Mouse (Mus musculus): ENCODE data around the gene C730034F03Rik. TPM values are rescaled to one million over a fixed set of nuclear protein-coding genes. Genes with fewer than 3 reads are reported as not detected.

Gene C730034F03Rik
- polyA plus RNA-seq, 1 experiment from 2014 or later = 3.1 TPM

- H3K27ac ChIP-seq (ENCODE audit: low read depth, low read length) = no peak overlapping the region
- H3K9ac ChIP-seq (ENCODE audit: low read depth, low read length) = no peak overlapping the region
- peaks cover 21% of the 10 kb centered on the region for H3K27me3 ChIP-seq (ENCODE audit: control insufficient read depth, insufficient read depth, low read length)
- H3K4me1 ChIP-seq (ENCODE audit: control insufficient read depth, insufficient read depth, low read length) = peaks cover 9% of the 10 kb centered on the region; the same call in 1 of the 2 replicates
- peak; percentile 80 for ATAC-seq (ENCODE audit: low FRiP score, low TSS enrichment)
- peak overlapping the region; percentile 50 for H3K4me3 ChIP-seq (ENCODE audit: low read length)
- peak overlapping the region; percentile 93 for H3K4me2 ChIP-seq (replicated peaks; ENCODE audit: low read depth, low read length)
- 4% methylated on average over 24 of the region's 24 CpGs for WGBS
- no peaks in the 10 kb centered on the region for H3K36me3 ChIP-seq (ENCODE audit: control insufficient read depth, insufficient read depth, low read length)
- no peaks in the 10 kb centered on the region for H3K9me3 ChIP-seq (ENCODE audit: control insufficient read depth, low read length)
Measured at GRCm38 (mm10) chr15:89452906-89453864, 23.8 kb downstream of the C730034F03Rik start.

DNA sequence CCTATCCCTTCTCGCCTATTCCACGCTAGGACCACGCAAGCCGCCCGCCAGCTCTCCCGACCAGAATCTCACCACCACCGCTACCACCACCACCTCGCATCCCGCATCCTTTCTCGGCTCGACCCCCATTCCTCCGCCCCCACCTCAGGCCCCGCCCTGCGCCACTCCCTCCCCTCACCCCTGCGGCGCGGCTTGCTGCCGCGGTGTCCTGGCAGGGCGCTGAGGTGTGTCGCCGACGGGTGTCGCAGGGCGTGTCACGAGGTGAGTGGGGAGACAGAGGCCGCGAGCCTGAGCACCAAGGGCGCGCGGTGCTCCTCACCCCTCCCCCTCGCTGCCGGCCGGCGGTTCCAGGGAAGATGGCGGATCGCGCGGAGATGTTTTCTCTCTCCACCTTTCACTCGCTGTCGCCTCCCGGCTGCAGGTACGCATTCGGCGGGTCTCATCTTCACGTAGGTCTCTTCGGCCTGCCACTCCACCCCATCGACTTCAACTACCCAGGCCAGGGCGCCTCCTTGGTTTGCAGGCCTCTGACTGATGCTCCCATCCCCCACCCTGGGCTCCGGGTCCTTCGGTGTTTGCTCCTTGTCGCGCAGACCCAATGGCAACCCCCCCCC lies 24.6 kb downstream of the C730034F03Rik start, which contains the start of gene Mapk8ip2:
Gene Mapk8ip2 (plus strand): TSS at position 49 of the 614 bp plus-strand sequence.
- Histone ChIP-seq H3K27me3 (ENCODE audit: control insufficient read depth, insufficient read depth, low read length) (peaks cover 21% of the 10 kb centered on the region), H3K9ac (ENCODE audit: low read depth, low read length) (peak within 1 kb of the TSS; percentile 20; the same call in 1 of the 2 replicates), H3K4me2 (replicated peaks; ENCODE audit: low read depth, low read length) (peak within 1 kb of the TSS; percentile 93), H3K9me3 (ENCODE audit: control insufficient read depth, low read length) (no peaks in the 10 kb centered on the region), H3K4me1 (ENCODE audit: control insufficient read depth, insufficient read depth, low read length) (peaks cover 9% of the 10 kb centered on the region; the same call in 1 of the 2 replicates), H3K27ac (ENCODE audit: low read depth, low read length) (no peak within 1 kb of the TSS), H3K4me3 (ENCODE audit: low read length) (peak within 1 kb of the TSS; percentile 50), H3K36me3 (ENCODE audit: control insufficient read depth, insufficient read depth, low read length) (no peaks in the 10 kb centered on the region)
- WGBS = under 1% methylated on average over 53 of the region's 53 CpGs
- peak; percentile 40 for ATAC-seq (ENCODE audit: low FRiP score, low TSS enrichment)

DNA sequence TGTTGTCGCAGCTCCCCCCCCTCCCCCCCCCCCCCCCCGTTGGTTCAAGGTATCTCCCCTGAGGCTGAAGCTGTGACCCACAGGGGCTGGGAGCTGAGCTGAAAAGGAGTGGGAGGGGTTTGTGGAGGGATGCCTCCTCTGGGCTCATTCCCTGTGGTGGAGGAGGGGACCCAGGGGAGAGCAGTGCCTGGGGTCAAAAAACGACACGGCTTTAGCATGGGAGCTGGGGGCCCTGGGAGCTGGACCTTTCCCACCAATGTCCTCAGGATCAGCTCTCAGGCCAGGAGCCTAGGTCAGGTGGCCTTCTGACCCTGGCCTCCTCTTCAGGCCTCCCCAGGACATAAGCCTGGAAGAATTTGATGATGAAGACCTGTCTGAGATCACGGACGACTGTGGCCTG lies 25.5 kb downstream of the C730034F03Rik start:
- no peaks in the 10 kb centered on the region for H3K36me3 ChIP-seq (ENCODE audit: control insufficient read depth, insufficient read depth, low read length)
- ATAC-seq (ENCODE audit: low FRiP score, low TSS enrichment) = no peak
- H3K9me3 ChIP-seq (ENCODE audit: control insufficient read depth, low read length) = no peaks in the 10 kb centered on the region
- no peak overlapping the region for H3K4me3 ChIP-seq (ENCODE audit: low read length)
- no peak overlapping the region for H3K9ac ChIP-seq (ENCODE audit: low read depth, low read length)
- peaks cover 9% of the 10 kb centered on the region; the same call in 1 of the 2 replicates for H3K4me1 ChIP-seq (ENCODE audit: control insufficient read depth, insufficient read depth, low read length)
- H3K27ac ChIP-seq (ENCODE audit: low read depth, low read length) = no peak overlapping the region
- WGBS = 24% methylated on average over 4 of the region's 6 CpGs
- no peak overlapping the region for H3K4me2 ChIP-seq (replicated peaks; ENCODE audit: low read depth, low read length)
- H3K27me3 ChIP-seq (ENCODE audit: control insufficient read depth, insufficient read depth, low read length) = peaks cover 21% of the 10 kb centered on the region

GRCm38 (mm10) chr15:89455642-89456041 lies 26.3 kb downstream of the C730034F03Rik start:
- Histone ChIP-seq H3K27me3 (ENCODE audit: control insufficient read depth, insufficient read depth, low read length) (peaks cover 21% of the 10 kb centered on the region), H3K4me2 (replicated peaks; ENCODE audit: low read depth, low read length) (no peak overlapping the region), H3K4me3 (ENCODE audit: low read length) (no peak overlapping the region), H3K36me3 (ENCODE audit: control insufficient read depth, insufficient read depth, low read length) (no peaks in the 10 kb centered on the region), H3K9me3 (ENCODE audit: control insufficient read depth, low read length) (no peaks in the 10 kb centered on the region), H3K9ac (ENCODE audit: low read depth, low read length) (no peak overlapping the region), H3K27ac (ENCODE audit: low read depth, low read length) (no peak overlapping the region), H3K4me1 (ENCODE audit: control insufficient read depth, insufficient read depth, low read length) (peaks cover 9% of the 10 kb centered on the region; the same call in 1 of the 2 replicates)
- WGBS = 76% methylated on average over 6 of the region's 6 CpGs
- ATAC-seq (ENCODE audit: low FRiP score, low TSS enrichment) = no peak

DNA sequence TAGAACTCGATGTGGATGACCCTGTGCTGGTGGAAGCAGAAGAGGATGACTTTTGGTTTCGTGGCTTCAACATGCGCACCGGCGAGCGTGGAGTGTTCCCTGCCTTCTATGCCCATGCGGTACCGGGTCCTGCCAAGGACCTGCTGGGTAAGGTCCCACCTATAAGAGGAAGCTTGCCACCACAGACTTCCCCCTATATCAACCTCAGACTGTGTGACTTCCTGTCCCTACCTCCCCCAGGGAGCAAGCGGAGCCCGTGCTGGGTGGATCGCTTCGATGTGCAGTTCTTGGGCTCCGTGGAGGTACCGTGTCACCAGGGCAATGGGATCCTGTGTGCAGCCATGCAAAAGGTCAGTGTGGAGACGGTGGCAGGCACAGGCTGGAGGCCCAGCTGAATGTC lies 29.6 kb downstream of the C730034F03Rik start:
- Histone ChIP-seq H3K4me3 (ENCODE audit: low read length) (no peak overlapping the region), H3K4me2 (replicated peaks; ENCODE audit: low read depth, low read length) (no peak overlapping the region), H3K27me3 (ENCODE audit: control insufficient read depth, insufficient read depth, low read length) (peaks cover 11% of the 10 kb centered on the region; the same call in 1 of the 2 replicates), H3K36me3 (ENCODE audit: control insufficient read depth, insufficient read depth, low read length) (no peaks in the 10 kb centered on the region), H3K4me1 (ENCODE audit: control insufficient read depth, insufficient read depth, low read length) (peaks cover 5% of the 10 kb centered on the region; the same call in 1 of the 2 replicates), H3K27ac (ENCODE audit: low read depth, low read length) (no peak overlapping the region), H3K9ac (ENCODE audit: low read depth, low read length) (no peak overlapping the region), H3K9me3 (ENCODE audit: control insufficient read depth, low read length) (no peaks in the 10 kb centered on the region)
- ATAC-seq (ENCODE audit: low FRiP score, low TSS enrichment) = no peak
- WGBS = 89% methylated on average over 15 of the region's 15 CpGs

GRCm38 (mm10) chr15:89459821-89460220 lies 30.4 kb downstream of the C730034F03Rik start:
- H3K27me3 ChIP-seq (ENCODE audit: control insufficient read depth, insufficient read depth, low read length) = peaks cover 4% of the 10 kb centered on the region; the same call in 1 of the 2 replicates
- H3K9ac ChIP-seq (ENCODE audit: low read depth, low read length) = no peak overlapping the region
- no peak overlapping the region for H3K27ac ChIP-seq (ENCODE audit: low read depth, low read length)
- ATAC-seq (ENCODE audit: low FRiP score, low TSS enrichment) = no peak
- 79% methylated on average over 7 of the region's 7 CpGs for WGBS
- H3K4me3 ChIP-seq (ENCODE audit: low read length) = no peak overlapping the region
- H3K4me1 ChIP-seq (ENCODE audit: control insufficient read depth, insufficient read depth, low read length) = no peaks in the 10 kb centered on the region
- no peaks in the 10 kb centered on the region for H3K9me3 ChIP-seq (ENCODE audit: control insufficient read depth, low read length)
- no peak overlapping the region for H3K4me2 ChIP-seq (replicated peaks; ENCODE audit: low read depth, low read length)
- no peaks in the 10 kb centered on the region for H3K36me3 ChIP-seq (ENCODE audit: control insufficient read depth, insufficient read depth, low read length)

- Histone ChIP-seq H3K9me3 (ENCODE audit: control insufficient read depth, low read length) (no peaks in the 10 kb centered on the region), H3K27me3 (ENCODE audit: control insufficient read depth, insufficient read depth, low read length) (no peaks in the 10 kb centered on the region), H3K9ac (ENCODE audit: low read depth, low read length) (no peak overlapping the region), H3K4me2 (replicated peaks; ENCODE audit: low read depth, low read length) (no peak overlapping the region), H3K36me3 (ENCODE audit: control insufficient read depth, insufficient read depth, low read length) (no peaks in the 10 kb centered on the region), H3K27ac (ENCODE audit: low read depth, low read length) (no peak overlapping the region), H3K4me3 (ENCODE audit: low read length) (no peak overlapping the region), H3K4me1 (ENCODE audit: control insufficient read depth, insufficient read depth, low read length) (no peaks in the 10 kb centered on the region)
- no peak for ATAC-seq (ENCODE audit: low FRiP score, low TSS enrichment)
- WGBS = 77% methylated on average over 10 of the region's 10 CpGs
Measured at GRCm38 (mm10) chr15:89460298-89460697, 30.9 kb downstream of the C730034F03Rik start.

- no peaks in the 10 kb centered on the region for H3K27me3 ChIP-seq (ENCODE audit: control insufficient read depth, insufficient read depth, low read length)
- ATAC-seq (ENCODE audit: low FRiP score, low TSS enrichment) = no peak
- H3K9ac ChIP-seq (ENCODE audit: low read depth, low read length) = no peak overlapping the region
- H3K4me1 ChIP-seq (ENCODE audit: control insufficient read depth, insufficient read depth, low read length) = no peaks in the 10 kb centered on the region
- no peak overlapping the region for H3K4me2 ChIP-seq (replicated peaks; ENCODE audit: low read depth, low read length)
- H3K4me3 ChIP-seq (ENCODE audit: low read length) = no peak overlapping the region
- no peaks in the 10 kb centered on the region for H3K36me3 ChIP-seq (ENCODE audit: control insufficient read depth, insufficient read depth, low read length)
- WGBS = 87% methylated on average over 15 of the region's 15 CpGs
- no peak overlapping the region for H3K27ac ChIP-seq (ENCODE audit: low read depth, low read length)
- H3K9me3 ChIP-seq (ENCODE audit: control insufficient read depth, low read length) = no peaks in the 10 kb centered on the region
Measured at GRCm38 (mm10) chr15:89461321-89461720, 31.9 kb downstream of the C730034F03Rik start.
